Mouse (Mus musculus) testis, adult 2 months (tissue): Measurements from ENCODE around the gene Fndc7.

ENCODE experiments used
- CTCF ChIP-seq: fragments of 200-500 bp; IDR thresholded peaks from 2 replicates; pipeline ENCODE4 v1.5.1; 2012; ENCODE audit warnings: low read depth, mild to moderate bottlenecking, inconsistent platforms, low read length, moderate library complexity; ENCODE audit not compliant: control insufficient read depth, insufficient read depth, insufficient replicate concordance
- POLR2A ChIP-seq: fragments of 200-500 bp; IDR thresholded peaks from 2 replicates; pipeline ENCODE4 v1.6.1; 2012; ENCODE audit warnings: low read depth, mild to moderate bottlenecking, inconsistent platforms, low read length, moderate library complexity; ENCODE audit not compliant: control insufficient read depth

- TF ChIP-seq CTCF (no peak), POLR2A (no peak)
Measured at GRCm38 (mm10) chr3:108856386-108857123, 33.3 kb downstream of the Fndc7 start.
